Mouse (Mus musculus) heart, embryonic 14.5 days (tissue): ENCODE data around the gene Nol4l. TPM values are rescaled to one million over a fixed set of nuclear protein-coding genes. Genes with fewer than 3 reads are reported as not detected.

Source experiments
- ATAC-seq: fragments of 200-750 bp; cut with Nextera tagmentation; 2 replicates; pipeline ENCODE4 v1.8.0; 2017; ENCODE audit warnings: low read depth, moderate TSS enrichment; ENCODE audit not compliant: insufficient number of reproducible peaks, insufficient read depth, low FRiP score
- H3K27ac ChIP-seq, 2 experiments: fragments of 200-500 bp in 1 of 2; fragments of 300-500 bp in 1 of 2; sonication (generic) in 1 of 2; replicated peaks in 1 of 2; 2 replicates each; pipeline ENCODE4 v1.5.1; 2012 to 2014; ENCODE audit warnings: low read depth in 2 of 2, low read length in 2 of 2, control low read depth in 1 of 2, mild to moderate bottlenecking in 1 of 2, mixed read lengths in 1 of 2; ENCODE audit not compliant: control insufficient read depth in 1 of 2, insufficient read depth in 1 of 2
- H3K27me3 ChIP-seq: fragments of 300-500 bp; sonication (generic); 2 replicates; pipeline ENCODE4 v1.6.1; 2014; ENCODE audit warnings: mild to moderate bottlenecking, low read length, control low read depth; ENCODE audit not compliant: control insufficient read depth, insufficient read depth
- H3K36me3 ChIP-seq: fragments of 300-500 bp; sonication (generic); 2 replicates; pipeline ENCODE4 v1.6.1; 2014; ENCODE audit warnings: mild to moderate bottlenecking, control low read depth, low read length, mixed read lengths; ENCODE audit not compliant: control insufficient read depth, insufficient read depth
- H3K4me1 ChIP-seq, 2 experiments: fragments of 200-500 bp in 1 of 2; fragments of 300-500 bp in 1 of 2; sonication (generic) in 1 of 2; 2 replicates each; pipeline ENCODE4 v1.6.1; 2012 to 2014; ENCODE audit warnings: low read length in 2 of 2, control low read depth in 1 of 2, mixed read lengths in 1 of 2; ENCODE audit not compliant: control insufficient read depth in 2 of 2, insufficient read depth in 2 of 2
- H3K4me2 ChIP-seq: fragments of 300-500 bp; sonication (generic); 2 replicates; pipeline ENCODE4 v1.6.1; 2014; ENCODE audit warnings: mild to moderate bottlenecking, low read length
- H3K4me3 ChIP-seq, 2 experiments: fragments of 200-500 bp in 1 of 2; fragments of 300-500 bp in 1 of 2; sonication (generic) in 1 of 2; 2 replicates each; pipeline ENCODE4 v1.5.1; 2012 to 2014; ENCODE audit warnings: low read length in 2 of 2, mild to moderate bottlenecking in 2 of 2, control low read depth in 1 of 2, low read depth in 1 of 2, moderate library complexity in 1 of 2; ENCODE audit not compliant: control insufficient read depth in 1 of 2, insufficient read depth in 1 of 2
- H3K9ac ChIP-seq: fragments of 300-500 bp; sonication (generic); 2 replicates; pipeline ENCODE4 v1.6.1; 2014; ENCODE audit warnings: mild to moderate bottlenecking, low read length
- H3K9me3 ChIP-seq: fragments of 300-500 bp; sonication (generic); 2 replicates; pipeline ENCODE4 v1.6.1; 2016; ENCODE audit warnings: low read length, control low read depth; ENCODE audit not compliant: control insufficient read depth
- WGBS: fragments of 180-500 bp; shearing (Covaris S2); extraction: QIAGEN DNeasy Blood & Tissue Kit; methylation state at CpG from one replicate; pipeline ENCODE4 v1.1.7; 2014; 5-methylcytosine and 5-hydroxymethylcytosine counted together
- polyA plus RNA-seq: library from polyadenylated mRNA; unstranded; fragments of >200 nt; fragmentation: Nextera tagmentation; extraction: Ambion mirVana; gene quantifications from 2 replicates; pipeline ENCODE4 v1.2.1, GENCODE M21; 2014

Nol4l gene
- polyA plus RNA-seq, 1 experiment from 2014 or later = 12.6 TPM

DNA sequence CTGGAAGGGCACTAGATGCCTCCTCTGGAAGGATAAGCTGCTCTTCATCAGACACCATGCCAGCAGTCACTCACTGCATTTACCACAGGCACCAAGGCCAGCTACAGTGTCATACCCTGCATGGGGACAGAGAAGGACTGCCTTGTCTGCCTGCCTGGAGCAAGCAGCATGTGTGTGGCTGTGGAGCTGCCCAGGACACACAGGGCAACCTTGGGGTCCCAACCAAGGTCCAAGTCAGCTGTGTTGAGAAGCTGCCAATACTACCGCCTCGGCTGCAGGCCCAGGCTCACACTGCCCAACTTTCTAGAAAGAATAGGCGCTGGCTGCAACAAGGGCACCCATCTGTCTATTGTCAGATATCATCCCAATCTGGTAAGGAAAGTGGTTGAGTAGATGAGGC is 106.7 kb downstream of the Nol4l start:
- H3K36me3 ChIP-seq = peaks cover 57% of the 10 kb centered on the region
- ATAC-seq = no peak

DNA sequence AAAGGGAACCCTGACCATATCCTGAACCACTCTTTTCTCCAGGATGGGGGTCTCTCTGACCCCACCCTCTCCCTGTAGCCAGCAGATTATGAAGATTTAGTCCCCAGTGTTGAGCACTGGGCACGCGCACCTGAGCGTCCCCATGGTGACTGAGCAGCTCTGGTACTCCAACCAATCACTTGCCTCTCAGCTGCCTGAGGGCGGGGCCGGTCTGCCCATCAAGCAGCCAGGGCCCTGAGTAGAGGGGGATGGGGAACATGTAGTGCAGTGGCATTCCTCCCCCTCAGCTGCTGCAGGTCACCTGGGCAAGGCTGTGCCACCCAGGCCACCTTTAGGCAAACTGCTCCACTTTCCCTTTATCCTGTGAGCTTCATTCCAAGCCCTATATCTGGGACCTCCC is 107.7 kb downstream of the Nol4l start:
- no peaks in the 10 kb centered on the region for H3K27me3 ChIP-seq
- H3K4me3 ChIP-seq = no peak overlapping the region
- H3K4me1 ChIP-seq = peaks cover 33 to 53% of the 10 kb centered on the region in 2 experiments
- no peaks in the 10 kb centered on the region for H3K9me3 ChIP-seq
- WGBS = 45% methylated on average over 5 of the region's 5 CpGs
- H3K27ac ChIP-seq = no peak overlapping the region
- ATAC-seq = no peak
- peaks cover 62% of the 10 kb centered on the region for H3K36me3 ChIP-seq
- no peak overlapping the region for H3K9ac ChIP-seq
- no peak overlapping the region for H3K4me2 ChIP-seq

More for the DNA sequence above, 106.7 kb downstream of the Nol4l start:
- Histone ChIP-seq H3K4me1 (peaks cover 33 to 64% of the 10 kb centered on the region in 2 experiments), H3K9ac (0 out of 2 replicates have a peak overlapping the region, but pooled peaks have one; percentile 12), H3K27ac (peak overlapping the region in 1 of 2 experiments; percentile 26; a peak in 1 of 4 replicates), H3K27me3 (no peaks in the 10 kb centered on the region), H3K4me3 (no peak overlapping the region), H3K4me2 (no peak overlapping the region), H3K9me3 (no peaks in the 10 kb centered on the region)
- 67% methylated on average over 3 of the region's 3 CpGs for WGBS

DNA sequence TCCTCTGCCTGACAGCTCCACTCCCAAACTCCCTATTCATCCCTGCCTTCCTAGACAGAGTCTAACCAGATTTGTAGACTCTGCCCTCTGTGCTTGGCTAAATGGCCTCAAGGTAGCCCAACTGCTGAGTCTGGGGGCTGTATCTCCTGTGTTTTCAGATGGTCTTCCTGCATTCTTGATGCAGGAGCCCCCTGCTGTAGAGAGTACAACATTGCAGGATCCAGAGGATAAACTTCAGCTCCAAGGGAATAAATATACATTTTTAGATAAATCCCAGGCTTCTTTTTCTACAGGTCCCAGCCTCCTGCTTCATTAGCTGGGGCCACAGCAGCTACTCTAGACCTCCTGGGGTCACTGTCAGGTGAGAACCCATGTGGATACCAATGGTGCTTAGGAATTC is 108.5 kb downstream of the Nol4l start:
- H3K27ac ChIP-seq = no peak overlapping the region
- no peak overlapping the region for H3K9ac ChIP-seq
- no peak overlapping the region for H3K4me3 ChIP-seq
- no peaks in the 10 kb centered on the region for H3K27me3 ChIP-seq
- peaks cover 70% of the 10 kb centered on the region for H3K36me3 ChIP-seq
- no peak for ATAC-seq
- no peak overlapping the region for H3K4me2 ChIP-seq
- H3K4me1 ChIP-seq = peaks cover 29 to 48% of the 10 kb centered on the region in 2 experiments
- no peaks in the 10 kb centered on the region for H3K9me3 ChIP-seq

DNA sequence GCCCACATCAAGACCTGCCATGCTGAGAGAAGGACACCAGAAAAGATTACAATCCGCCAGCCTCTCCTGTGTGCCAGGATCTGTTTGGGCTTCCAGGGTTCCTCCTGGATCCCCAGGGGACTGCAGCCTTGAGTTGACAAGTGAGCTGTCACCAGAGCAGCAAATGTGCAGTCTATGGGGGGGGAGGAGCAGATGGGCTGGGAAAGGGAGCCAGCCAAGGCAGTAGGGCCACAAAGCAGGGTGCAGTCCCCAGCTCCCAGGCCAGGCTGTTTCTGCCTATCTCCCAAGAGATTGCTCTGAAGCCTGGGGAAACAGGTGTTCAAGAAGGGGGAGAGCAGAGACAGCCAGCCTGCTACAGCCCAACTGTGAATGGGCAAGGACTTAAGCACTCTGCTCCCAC is 111.4 kb downstream of the Nol4l start:
- Histone ChIP-seq H3K36me3 (peaks cover 79% of the 10 kb centered on the region), H3K27ac (no peak overlapping the region), H3K4me1 (peaks cover 12 to 20% of the 10 kb centered on the region in 2 experiments), H3K27me3 (no peaks in the 10 kb centered on the region), H3K9me3 (no peaks in the 10 kb centered on the region), H3K4me2 (no peak overlapping the region), H3K4me3 (no peak overlapping the region), H3K9ac (no peak overlapping the region)
- ATAC-seq = no peak
- 67% methylated on average over 1 of the region's 1 CpGs for WGBS

DNA sequence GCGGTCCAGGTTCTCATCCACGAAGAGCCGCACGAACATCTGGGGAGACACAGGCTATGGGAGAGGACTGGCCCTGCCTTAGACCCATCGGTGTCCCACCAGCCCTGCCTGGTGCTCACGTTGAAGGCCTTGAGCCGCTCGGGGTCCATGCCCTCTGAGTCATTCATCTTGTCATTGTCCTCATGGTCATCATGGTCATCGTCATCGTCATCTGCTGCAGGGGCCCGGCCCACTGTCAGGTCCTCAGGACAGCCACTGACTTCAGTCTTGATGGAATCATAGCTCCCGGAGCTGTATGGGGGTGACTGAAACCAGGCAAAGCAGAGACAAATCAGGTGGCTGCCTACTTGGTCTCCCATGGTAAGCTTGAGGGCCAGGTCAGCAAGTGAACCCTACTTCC is 111.9 kb downstream of the Nol4l start:
- H3K36me3 ChIP-seq = peaks cover 80% of the 10 kb centered on the region
- 91% methylated on average over 12 of the region's 12 CpGs for WGBS
- peaks cover 8 to 15% of the 10 kb centered on the region in 2 experiments for H3K4me1 ChIP-seq
- H3K27me3 ChIP-seq = no peaks in the 10 kb centered on the region
- no peak for ATAC-seq
- no peak overlapping the region for H3K27ac ChIP-seq
- H3K4me2 ChIP-seq = no peak overlapping the region
- no peak overlapping the region for H3K4me3 ChIP-seq
- H3K9me3 ChIP-seq = no peaks in the 10 kb centered on the region
- no peak overlapping the region for H3K9ac ChIP-seq

DNA sequence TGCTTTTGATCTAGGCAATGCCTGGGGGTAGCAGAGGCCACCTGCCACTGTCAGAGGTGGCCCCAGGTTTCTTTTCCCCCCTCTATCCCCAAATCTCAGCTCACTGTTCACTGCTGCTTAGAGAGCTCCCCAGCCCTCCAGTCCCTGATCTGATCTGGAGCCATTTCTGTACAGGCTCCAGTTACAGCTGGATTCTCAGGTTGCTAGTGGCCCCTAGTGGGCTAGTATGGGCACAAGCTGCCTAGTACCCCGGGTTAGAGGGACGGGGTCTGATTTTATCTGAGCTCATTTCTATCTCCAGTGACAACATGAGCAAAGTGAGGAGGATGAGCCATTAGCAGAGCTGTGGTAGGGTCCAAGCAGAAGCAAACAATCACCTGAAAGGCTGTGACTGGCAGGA is 115.2 kb downstream of the Nol4l start:
- no peak for ATAC-seq
- H3K4me1 ChIP-seq = peaks cover 0 to 9% of the 10 kb centered on the region in 2 experiments; a peak in 2 of 4 replicates
- 11% methylated on average over 2 of the region's 2 CpGs for WGBS
- H3K36me3 ChIP-seq = peaks cover 98% of the 10 kb centered on the region
- no peaks in the 10 kb centered on the region for H3K27me3 ChIP-seq
- H3K4me2 ChIP-seq = no peak overlapping the region
- H3K4me3 ChIP-seq = no peak overlapping the region
- no peak overlapping the region for H3K27ac ChIP-seq
- H3K9me3 ChIP-seq = no peaks in the 10 kb centered on the region
- H3K9ac ChIP-seq = no peak overlapping the region

DNA sequence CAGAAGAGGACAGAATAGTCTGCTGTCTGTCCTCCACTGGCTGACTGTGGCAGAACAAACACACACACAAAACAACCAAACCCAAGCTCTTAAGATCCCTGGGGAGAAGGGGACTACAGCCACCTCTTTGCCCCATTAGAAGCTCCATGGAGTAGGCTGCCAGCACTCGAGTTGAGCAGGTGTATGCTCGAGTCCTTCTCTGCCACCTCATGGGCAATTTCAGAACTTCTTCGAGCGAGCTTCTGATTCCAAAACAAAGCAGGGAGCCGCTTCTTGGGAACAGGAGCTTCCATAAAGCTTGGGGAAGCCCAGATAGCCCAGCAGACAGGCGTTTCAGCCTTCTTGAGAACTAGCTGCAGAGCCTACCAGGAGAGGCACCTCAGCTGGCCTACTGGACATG is 117.2 kb downstream of the Nol4l start:
- Histone ChIP-seq H3K9ac (no peak overlapping the region), H3K4me1 (peaks cover 0 to 4% of the 10 kb centered on the region in 2 experiments; a peak in 1 of 4 replicates), H3K9me3 (no peaks in the 10 kb centered on the region), H3K36me3 (peaks cover 98% of the 10 kb centered on the region), H3K27ac (no peak overlapping the region), H3K27me3 (no peaks in the 10 kb centered on the region), H3K4me2 (no peak overlapping the region), H3K4me3 (no peak overlapping the region)
- ATAC-seq = no peak
- 64% methylated on average over 6 of the region's 6 CpGs for WGBS

DNA sequence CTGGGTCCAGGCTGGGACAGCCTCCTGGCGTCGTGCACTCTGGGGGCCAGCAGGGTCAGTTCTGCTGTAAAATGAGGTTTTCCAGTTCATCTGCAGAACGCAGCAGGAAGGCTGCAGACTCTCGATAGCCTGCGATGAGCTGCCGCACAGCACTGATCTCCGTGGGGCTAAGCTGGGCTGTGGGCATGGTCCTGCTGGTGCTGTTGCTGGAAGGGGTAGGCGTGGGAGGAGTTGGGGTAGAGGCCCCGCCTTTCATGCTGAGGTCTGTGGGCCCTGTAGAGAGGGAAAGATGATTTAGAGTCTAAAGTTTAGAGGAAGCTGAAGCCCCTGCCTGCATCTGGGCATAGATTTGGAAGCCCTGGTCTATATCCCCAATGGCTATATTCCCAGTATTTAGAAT is 118.2 kb downstream of the Nol4l start:
- 69% methylated on average over 9 of the region's 9 CpGs for WGBS
- peaks cover 96% of the 10 kb centered on the region for H3K36me3 ChIP-seq

More for the DNA sequence above, 118.2 kb downstream of the Nol4l start:
- Histone ChIP-seq H3K4me2 (no peak overlapping the region), H3K4me3 (no peak overlapping the region), H3K9me3 (no peaks in the 10 kb centered on the region), H3K4me1 (peaks cover 0 to 4% of the 10 kb centered on the region in 2 experiments; a peak in 1 of 4 replicates), H3K27me3 (no peaks in the 10 kb centered on the region), H3K9ac (no peak overlapping the region), H3K27ac (0 out of 4 replicates have a peak overlapping the region, but pooled peaks of 1 of the 2 experiments have one; percentile 3)
- ATAC-seq = no peak
